Mouse (Mus musculus) intestine, postnatal 0 days (tissue): ENCODE measurements around the gene Pla2g4e. TPM values are rescaled to one million over a fixed set of nuclear protein-coding genes. Genes with fewer than 3 reads are reported as not detected.

Source experiments
- ATAC-seq: fragments of 200-750 bp; cut with Nextera tagmentation; 2 replicates; pipeline ENCODE4 v1.8.0; 2017; ENCODE audit warnings: mild to moderate bottlenecking, moderate TSS enrichment, moderate library complexity
- H3K27ac ChIP-seq: fragments of 300-500 bp; sonication (generic); 2 replicates; pipeline ENCODE4 v1.5.1; 2014; ENCODE audit warnings: mild to moderate bottlenecking, low read depth, low read length, moderate library complexity
- H3K27me3 ChIP-seq: fragments of 300-500 bp; sonication (generic); replicated peaks from 2 replicates; pipeline ENCODE4 v1.6.1; 2014; ENCODE audit warnings: low read length, mixed read lengths; ENCODE audit not compliant: control insufficient read depth, insufficient read depth
- H3K36me3 ChIP-seq: fragments of 300-500 bp; sonication (generic); 2 replicates; pipeline ENCODE4 v1.6.1; 2014; ENCODE audit warnings: mild to moderate bottlenecking, moderate library complexity; ENCODE audit not compliant: control insufficient read depth, insufficient read depth
- H3K4me1 ChIP-seq: fragments of 300-500 bp; sonication (generic); replicated peaks from 2 replicates; pipeline ENCODE4 v1.6.1; 2014; ENCODE audit warnings: antibody characterized with exemption, low read length, mixed read lengths; ENCODE audit not compliant: control insufficient read depth, insufficient read depth
- H3K4me2 ChIP-seq: fragments of 300-500 bp; sonication (generic); replicated peaks from 2 replicates; pipeline ENCODE4 v1.6.1; 2014; ENCODE audit warnings: low read depth, mild to moderate bottlenecking, moderate library complexity
- H3K4me3 ChIP-seq: fragments of 300-500 bp; sonication (generic); 2 replicates; pipeline ENCODE4 v1.5.1; 2014; ENCODE audit warnings: low read depth, low read length
- H3K9ac ChIP-seq: fragments of 300-500 bp; sonication (generic); 2 replicates; pipeline ENCODE4 v1.6.1; 2014; ENCODE audit warnings: mild to moderate bottlenecking, low read depth, low read length
- H3K9me3 ChIP-seq: fragments of 300-500 bp; sonication (generic); 2 replicates; pipeline ENCODE4 v1.6.1; 2016; ENCODE audit warnings: mixed run types; ENCODE audit not compliant: control insufficient read depth
- CTCF ChIP-seq: sonication (generic); IDR thresholded peaks from 2 replicates; pipeline ENCODE4 v1.5.1; 2016; ENCODE audit warnings: low read depth, mild to moderate bottlenecking, control low read depth, antibody characterized with exemption, moderate library complexity
- WGBS: fragments of 180-500 bp; shearing (Covaris S2); extraction: QIAGEN DNeasy Blood & Tissue Kit; methylation state at CpG from one replicate; pipeline ENCODE4 v1.1.7; 2014; 5-methylcytosine and 5-hydroxymethylcytosine counted together
- polyA plus RNA-seq: library from polyadenylated mRNA; unstranded; fragments of >200 nt; fragmentation: Nextera tagmentation; extraction: Ambion mirVana; gene quantifications from 2 replicates; pipeline ENCODE4 v1.2.1, GENCODE M21; 2015

Pla2g4e gene
- polyA plus RNA-seq, 1 experiment from 2014 or later = 0.08 TPM

DNA sequence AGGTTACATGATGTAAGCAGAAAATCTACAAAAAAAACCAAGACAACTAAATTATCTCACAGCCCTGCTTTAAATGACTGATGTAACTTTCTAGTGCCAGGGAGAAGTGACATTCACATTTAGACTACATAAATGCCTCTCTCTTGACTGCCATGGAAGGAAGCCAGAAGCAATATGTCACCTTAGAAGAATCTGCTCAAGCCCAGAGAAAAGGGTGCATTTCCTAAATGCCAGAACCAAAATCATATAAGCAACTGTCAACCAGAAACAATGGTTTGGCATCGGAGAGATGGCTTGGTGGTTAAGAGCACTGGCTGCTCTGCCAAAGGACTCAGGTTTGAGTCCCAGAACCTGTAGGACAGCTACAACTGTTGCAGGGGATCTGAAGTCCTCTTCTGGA, 113.3 kb downstream of the Pla2g4e start:
- Histone ChIP-seq H3K27me3 (no peaks in the 10 kb centered on the region), H3K4me1 (0 out of 2 replicates have a peak, but pooled peaks cover 5% of the 10 kb centered on the region), H3K9ac (no peak overlapping the region), H3K27ac (no peak overlapping the region), H3K4me2 (no peak overlapping the region), H3K9me3 (no peaks in the 10 kb centered on the region), H3K4me3 (no peak overlapping the region), H3K36me3 (no peaks in the 10 kb centered on the region)
- 67% methylated on average over 1 of the region's 1 CpGs for WGBS
- no peak for ATAC-seq
- no peak for TF ChIP-seq CTCF

DNA sequence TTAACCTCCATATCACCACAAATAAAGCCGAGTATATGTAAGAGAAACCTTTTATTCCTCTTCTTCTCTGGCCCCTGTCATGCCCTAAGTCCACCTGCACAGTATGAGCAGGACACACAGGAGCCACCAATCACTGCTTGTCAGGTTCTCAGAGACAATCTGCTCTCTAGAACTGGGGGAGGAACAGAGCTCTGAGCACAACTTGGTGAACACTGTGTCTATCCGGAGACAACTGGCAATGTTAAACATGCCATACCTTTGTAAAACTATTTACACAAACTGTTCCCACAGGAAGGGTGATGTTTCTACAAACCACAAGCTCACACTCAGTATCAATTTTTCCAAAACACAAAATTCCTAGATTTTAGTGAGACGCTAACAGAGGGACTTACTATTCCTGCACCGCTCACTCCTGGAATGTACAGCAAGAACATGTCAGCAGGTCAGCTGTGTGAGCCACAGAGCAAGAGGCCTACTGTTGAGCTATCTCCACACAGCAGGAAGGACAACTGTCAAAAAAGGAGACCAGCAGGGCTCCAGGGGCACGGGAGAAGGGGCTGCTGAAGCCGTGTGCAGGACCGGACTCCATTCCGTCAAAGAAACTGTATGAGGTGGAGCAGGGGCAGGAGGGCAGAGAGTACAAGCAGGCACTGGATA, 115.8 kb downstream of the Pla2g4e start:
- Histone ChIP-seq H3K27ac (peak overlapping the region; percentile 9; the same call in 1 of the 2 replicates), H3K9me3 (no peaks in the 10 kb centered on the region), H3K4me2 (no peak overlapping the region), H3K4me1 (0 out of 2 replicates have a peak, but pooled peaks cover 5% of the 10 kb centered on the region), H3K36me3 (peaks cover 13% of the 10 kb centered on the region), H3K4me3 (no peak overlapping the region), H3K9ac (no peak overlapping the region), H3K27me3 (no peaks in the 10 kb centered on the region)
- no peak for TF ChIP-seq CTCF
- 59% methylated on average over 8 of the region's 8 CpGs for WGBS
- no peak for ATAC-seq

DNA sequence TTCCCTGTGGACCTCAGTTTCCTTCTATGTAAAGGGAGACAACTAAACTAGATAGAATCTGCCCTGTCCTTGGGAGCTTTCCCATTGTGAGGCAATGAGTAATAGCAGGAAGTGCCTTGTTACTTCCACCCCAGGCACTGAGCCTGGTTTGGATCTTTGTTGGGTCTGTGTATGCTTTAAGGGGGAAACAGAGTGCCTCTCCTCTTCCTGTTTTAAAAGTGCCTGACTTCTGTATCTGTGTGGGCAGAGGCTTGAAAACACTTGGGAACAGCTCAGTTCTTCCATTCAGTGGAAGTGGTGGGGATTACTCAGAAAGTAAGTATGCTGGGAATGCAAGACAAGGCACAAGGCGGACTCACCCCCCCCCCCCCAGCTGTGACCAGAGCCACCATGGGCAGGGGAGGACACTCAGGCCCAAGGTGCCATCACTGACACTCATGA, 116.5 kb downstream of the Pla2g4e start:
- peak; percentile 41; the same call in 1 of the 2 replicates for ATAC-seq
- peak overlapping the region; percentile 54; the same call in 1 of the 2 replicates for H3K27ac ChIP-seq
- 62% methylated on average over 1 of the region's 1 CpGs for WGBS
- H3K9me3 ChIP-seq = no peaks in the 10 kb centered on the region
- H3K4me1 ChIP-seq = 0 out of 2 replicates have a peak, but pooled peaks cover 5% of the 10 kb centered on the region
- TF ChIP-seq CTCF = no peak
- peaks cover 13% of the 10 kb centered on the region for H3K36me3 ChIP-seq
- H3K9ac ChIP-seq = no peak overlapping the region
- no peak overlapping the region for H3K4me2 ChIP-seq
- no peak overlapping the region for H3K4me3 ChIP-seq
- H3K27me3 ChIP-seq = no peaks in the 10 kb centered on the region

- H3K9ac ChIP-seq = no peak overlapping the region
- peak overlapping the region; percentile 54; the same call in 1 of the 2 replicates for H3K27ac ChIP-seq
- H3K9me3 ChIP-seq = no peaks in the 10 kb centered on the region
- no peaks in the 10 kb centered on the region for H3K27me3 ChIP-seq
- no peak overlapping the region for H3K4me2 ChIP-seq
- no peak for TF ChIP-seq CTCF
- H3K36me3 ChIP-seq = peaks cover 13% of the 10 kb centered on the region
- no peak for ATAC-seq
- H3K4me1 ChIP-seq = 0 out of 2 replicates have a peak, but pooled peaks cover 5% of the 10 kb centered on the region
- H3K4me3 ChIP-seq = no peak overlapping the region
These were observed 117.1 kb downstream of the Pla2g4e start for GRCm38 (mm10) chr2:120128011-120128410.

GRCm38 (mm10) chr2:120126901-120127300, 118.2 kb downstream of the Pla2g4e start:
- no peaks in the 10 kb centered on the region for H3K9me3 ChIP-seq
- 0 out of 2 replicates have a peak, but pooled peaks cover 5% of the 10 kb centered on the region for H3K4me1 ChIP-seq
- TF ChIP-seq CTCF = no peak
- peaks cover 13% of the 10 kb centered on the region for H3K36me3 ChIP-seq
- H3K27me3 ChIP-seq = no peaks in the 10 kb centered on the region
- no peak overlapping the region for H3K9ac ChIP-seq
- WGBS = 68% methylated on average over 1 of the region's 1 CpGs
- H3K4me2 ChIP-seq = no peak overlapping the region
- no peak for ATAC-seq
- H3K4me3 ChIP-seq = no peak overlapping the region
- no peak overlapping the region for H3K27ac ChIP-seq

DNA sequence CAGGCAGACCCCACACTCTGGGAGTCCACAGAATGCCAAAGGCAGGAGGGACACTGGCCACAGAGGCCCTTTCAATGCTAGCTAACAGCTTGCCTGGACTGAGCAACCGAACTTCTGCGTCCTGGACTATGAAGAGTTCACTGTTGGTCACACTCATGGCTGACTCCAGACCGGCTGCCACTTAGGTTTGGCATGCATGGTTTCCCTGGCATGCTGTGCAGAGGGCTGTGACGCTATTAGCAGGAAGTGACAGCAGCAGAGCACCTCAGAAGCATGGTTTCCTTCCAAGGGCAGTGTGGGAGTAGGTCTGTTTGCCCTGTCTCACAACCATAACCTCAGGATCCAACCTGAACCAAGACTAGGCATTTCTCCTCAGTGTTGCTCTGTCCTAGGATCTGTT, 118.7 kb downstream of the Pla2g4e start:
- Histone ChIP-seq H3K27me3 (no peaks in the 10 kb centered on the region), H3K9me3 (no peaks in the 10 kb centered on the region), H3K9ac (no peak overlapping the region), H3K27ac (no peak overlapping the region), H3K4me3 (no peak overlapping the region), H3K36me3 (peaks cover 13% of the 10 kb centered on the region), H3K4me1 (0 out of 2 replicates have a peak, but pooled peaks cover 5% of the 10 kb centered on the region), H3K4me2 (no peak overlapping the region)
- TF ChIP-seq CTCF = no peak
- no peak for ATAC-seq
- WGBS = 85% methylated on average over 4 of the region's 4 CpGs
